Mouse (Mus musculus): ENCODE measurements around the gene Esrrg.

DNA sequence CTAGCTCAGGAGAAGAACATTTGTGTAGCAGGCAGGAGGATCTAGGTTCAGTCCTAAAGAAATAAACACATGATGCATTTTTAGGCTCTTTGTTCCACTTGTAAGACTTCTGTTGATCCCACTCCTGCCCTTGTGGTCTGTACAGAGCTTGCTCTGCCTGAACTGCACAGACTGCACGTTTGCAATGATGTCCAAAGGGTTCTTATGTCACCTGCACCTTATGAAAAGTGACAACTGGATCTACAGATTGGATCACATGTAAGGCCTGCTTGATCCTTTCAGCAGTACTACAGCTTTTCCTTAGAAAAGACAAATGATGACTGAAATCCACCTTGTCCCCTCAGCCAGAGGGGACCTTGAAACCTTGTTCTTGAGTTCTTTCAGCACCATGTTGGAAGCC, 70.7 kb downstream of the Esrrg start:
- TF ChIP-seq CTCF (IDR thresholded peaks at IDR 0.05; ENCODE audit: extremely low read depth, insufficient read depth, insufficient read length, insufficient replicate concordance) (no peak), POLR2A (IDR thresholded peaks at IDR 0.05; ENCODE audit: low read depth, low read length) (no peak)
